Mouse (Mus musculus) gastrocnemius, postnatal 36 days (tissue): Measurements from ENCODE around the gene Ptprd. TPM values are rescaled to one million over a fixed set of nuclear protein-coding genes. Genes with fewer than 3 reads are reported as not detected.

Source experiments
- DNase-seq, 2 experiments: peaks; one replicate each; pipeline ENCODE4 v3.0.0; 2022
- intact Hi-C: fragments of 180-260 bp; cut with DNase I; formaldehyde crosslinking; loops from one replicate; pipeline ENCODE4 v1.15.1; 2025
- total RNA-seq, 2 experiments: library from RNA; stranded (reverse); gene quantifications; 2 replicates each; pipeline ENCODE4 v1.2.3; 2021

Ptprd gene
- total RNA-seq, 2 experiments from 2014 or later, result 5.2 to 6.7 TPM

- intact Hi-C loops, result no loop called here
- no peak for DNase-seq
These were observed 952.4 kb downstream of the Ptprd start for GRCm38 (mm10) chr4:77259250-77259971.

DNA sequence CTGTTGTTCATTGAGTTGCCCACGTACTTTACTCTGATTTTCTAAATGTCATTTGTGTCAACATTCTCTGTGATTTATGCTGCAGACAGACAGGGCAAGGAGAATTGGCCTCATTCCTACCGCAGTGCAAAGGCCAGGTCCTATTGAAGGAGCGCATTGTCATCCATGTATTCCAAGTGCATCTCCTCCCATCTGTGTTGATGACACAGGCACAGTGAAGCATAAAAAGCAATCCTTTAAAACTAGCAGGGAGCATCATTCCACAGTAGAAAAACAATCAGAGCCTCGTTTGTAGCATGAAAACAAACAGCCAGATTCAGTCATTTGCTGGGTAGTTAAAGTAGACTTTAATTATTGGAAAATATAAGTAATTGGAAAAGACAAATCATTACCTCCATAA is 960.6 kb downstream of the Ptprd start:
- intact Hi-C loops, result no loop called here
- no peak for DNase-seq

- DNase-seq, result no peak
- intact Hi-C loops, result no loop called here
These were observed 962.0 kb downstream of the Ptprd start for GRCm38 (mm10) chr4:77249801-77250200.

DNA sequence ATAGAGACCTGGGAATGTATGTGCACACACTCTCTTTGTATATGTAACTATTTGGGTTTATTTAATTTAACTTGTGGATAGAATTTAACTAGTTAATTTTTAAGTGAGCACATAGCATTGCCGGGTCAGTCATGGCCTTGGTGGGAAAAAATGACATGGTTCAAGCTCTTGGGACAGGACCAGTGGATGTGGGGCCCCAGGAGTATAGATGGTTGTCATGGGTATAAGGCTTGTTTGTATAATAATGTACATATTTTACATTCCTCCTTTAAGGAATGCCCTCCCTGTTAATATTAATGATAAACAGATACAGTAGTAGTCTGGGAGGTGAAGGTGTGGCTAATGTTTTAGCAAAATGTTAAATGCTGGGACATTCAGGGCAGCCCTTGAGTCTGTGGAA is 962.8 kb downstream of the Ptprd start:
- intact Hi-C loops, result no loop called here
- DNase-seq, result no peak

DNA sequence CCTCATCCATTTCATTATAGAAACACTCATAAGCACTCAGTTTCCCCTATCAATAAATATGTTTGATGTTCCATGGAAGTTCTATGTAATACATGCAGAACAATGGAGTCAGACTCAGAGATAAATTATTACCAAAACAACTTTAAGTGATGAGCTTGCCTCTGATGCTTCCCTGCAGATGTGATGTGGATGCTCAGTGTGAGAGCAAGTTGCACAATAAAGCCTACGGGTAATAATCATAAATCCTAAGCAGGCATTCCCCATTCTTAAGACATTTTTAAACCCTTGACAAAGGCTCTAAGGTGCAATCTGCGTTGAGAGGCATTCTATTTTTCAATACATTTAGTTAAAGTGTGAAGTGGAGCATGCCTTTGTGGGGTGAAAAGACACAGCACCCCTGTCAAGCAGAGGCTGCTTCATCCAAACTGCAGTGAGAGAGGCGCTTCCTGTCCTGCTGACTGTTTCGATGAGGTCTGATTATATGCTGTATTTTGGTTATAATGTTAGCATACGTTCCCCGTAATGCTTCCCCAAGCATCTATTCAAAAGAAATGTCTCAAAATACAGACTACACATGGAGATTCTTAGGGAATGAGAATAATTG is 969.8 kb downstream of the Ptprd start:
- intact Hi-C loops, result no loop called here
- DNase-seq, result no peak

- DNase-seq, result no peak
- intact Hi-C loops, result no loop called here
These were observed 973.6 kb downstream of the Ptprd start for GRCm38 (mm10) chr4:77238144-77238543.

DNA sequence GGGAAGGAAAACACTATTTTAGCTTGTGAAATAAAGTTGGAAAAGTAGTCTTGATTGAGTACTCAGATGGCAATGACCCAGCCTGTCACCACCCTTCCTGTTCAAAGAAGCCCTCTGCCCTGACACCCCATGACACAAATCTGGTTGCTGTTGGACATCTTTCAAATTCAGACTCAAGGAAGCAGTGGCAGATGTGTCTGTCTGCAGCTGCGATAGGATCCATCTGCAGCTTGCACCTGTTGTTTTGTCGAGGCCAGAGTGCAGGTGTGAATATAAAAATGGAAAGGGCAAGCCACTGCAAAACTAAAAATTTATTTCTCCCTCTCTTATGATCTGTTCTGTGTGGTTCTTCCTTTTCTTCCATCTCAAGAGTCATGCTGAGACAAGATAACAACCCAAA is 978.5 kb downstream of the Ptprd start:
- DNase-seq, result no peak
- intact Hi-C loops, result no loop called here

DNA sequence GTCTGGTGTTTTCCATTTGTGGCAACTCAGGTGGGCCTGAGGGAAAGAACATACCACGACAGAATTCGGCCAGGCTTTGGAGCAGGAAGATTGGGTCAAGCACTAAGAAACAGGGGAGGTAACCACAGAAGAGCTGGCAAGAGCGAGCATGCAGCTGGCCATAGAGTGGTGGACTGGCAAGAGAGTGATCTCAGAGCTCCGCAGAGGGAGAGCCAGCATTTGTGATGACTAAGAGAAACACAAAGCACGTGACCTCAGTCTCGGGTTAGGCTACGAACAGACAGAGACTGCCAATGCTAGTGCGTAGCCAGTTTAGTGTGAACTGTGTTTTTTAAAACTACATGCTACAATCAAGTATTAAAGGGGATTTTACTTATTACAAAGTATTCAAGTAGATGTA is 1042.9 kb downstream of the Ptprd start:
- intact Hi-C loops, result no loop called here
- DNase-seq, result peak; percentile 5 to 13

DNA sequence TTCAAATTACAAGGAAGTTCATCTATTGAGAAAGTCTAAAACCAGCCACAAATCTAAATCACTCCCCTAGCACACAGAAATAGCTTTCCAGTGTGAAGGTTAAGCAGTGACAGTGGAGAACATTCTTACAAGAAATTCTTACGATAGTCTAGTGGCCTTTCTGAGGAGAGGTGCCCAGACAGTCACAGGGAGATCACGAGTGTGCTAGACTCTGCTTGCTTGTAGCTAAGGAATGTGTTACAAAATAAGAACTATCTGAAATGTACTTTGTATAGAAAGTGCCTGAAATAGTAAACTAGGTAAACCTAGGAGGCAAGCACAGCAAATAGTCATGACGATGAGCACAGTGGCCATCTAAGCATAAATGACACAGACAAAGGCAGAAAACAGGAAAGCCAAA is 1054.2 kb downstream of the Ptprd start:
- DNase-seq, result no peak
- intact Hi-C loops, result no loop called here

DNA sequence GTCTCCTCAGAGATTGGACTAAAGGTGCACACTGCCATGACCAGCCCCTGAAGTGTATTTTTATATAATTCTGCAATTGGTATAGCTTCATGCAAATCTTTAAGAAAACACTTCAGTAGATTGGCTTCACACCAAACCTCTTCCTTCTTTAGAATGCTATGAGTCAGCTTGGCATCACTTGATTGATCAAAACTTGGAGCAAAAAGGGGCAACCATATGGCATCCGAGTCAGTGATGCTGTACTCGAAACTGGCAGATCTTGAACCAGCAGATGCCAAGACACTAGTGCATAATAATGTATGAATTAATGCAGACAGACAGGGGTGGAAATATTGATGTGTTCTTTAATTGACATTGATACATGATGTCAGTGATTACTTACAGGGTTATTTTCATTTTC is 1056.2 kb downstream of the Ptprd start:
- DNase-seq, result no peak
- intact Hi-C loops, result no loop called here

- intact Hi-C loops, result no loop called here
- DNase-seq, result no peak
These were observed 1056.7 kb downstream of the Ptprd start for GRCm38 (mm10) chr4:77155037-77155436.

DNA sequence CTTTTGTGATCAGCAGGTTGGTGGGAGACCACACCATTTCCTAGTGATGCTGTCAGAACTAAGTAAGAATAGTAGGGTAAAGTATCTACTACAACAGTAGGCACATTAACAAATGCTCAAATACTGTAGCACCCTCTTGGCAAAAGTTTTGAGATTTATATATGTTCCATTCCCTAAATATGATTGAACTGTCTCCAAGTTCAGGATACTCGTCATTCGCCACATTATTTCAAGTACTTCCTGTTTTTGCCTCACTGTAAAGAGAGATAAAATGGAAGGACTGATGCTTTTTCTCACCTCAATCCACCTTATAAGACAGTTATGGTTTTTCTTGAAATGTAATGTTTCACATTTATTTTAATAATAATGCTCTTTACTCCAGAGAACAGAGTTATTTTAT is 1086.9 kb downstream of the Ptprd start:
- intact Hi-C loops, result no loop called here
- DNase-seq, result no peak

- DNase-seq, result no peak
- intact Hi-C loops, result no loop called here
These were observed 1100.9 kb downstream of the Ptprd start for GRCm38 (mm10) chr4:77110894-77111293.

GRCm38 (mm10) chr4:77107291-77107690 is 1104.5 kb downstream of the Ptprd start:
- intact Hi-C loops, result no loop called here
- DNase-seq, result no peak

DNA sequence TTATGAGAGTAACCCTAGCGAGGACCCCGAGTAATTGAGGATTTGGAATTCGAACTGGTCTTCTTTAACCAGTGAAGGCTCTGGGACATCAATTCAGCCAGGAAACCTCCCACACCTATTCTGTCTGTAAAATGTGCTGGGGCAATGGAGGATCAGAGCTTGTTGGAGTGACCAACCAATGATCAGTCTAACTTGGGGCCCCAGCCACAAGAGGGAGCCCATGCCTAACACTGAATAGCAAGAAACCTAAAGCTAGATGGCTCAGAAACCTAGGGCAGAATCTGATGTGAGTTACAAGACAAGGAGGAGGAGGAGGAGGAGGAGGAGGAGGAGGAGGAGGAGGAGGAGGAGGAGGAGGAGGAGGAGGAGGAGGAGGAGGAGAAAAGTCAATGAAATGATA is 1128.6 kb downstream of the Ptprd start:
- DNase-seq, result no peak
- intact Hi-C loops, result loop anchor here (2.0 kb wide), 1 partner anchor 474 kb away; no protein-coding TSS in a partner anchor

GRCm38 (mm10) chr4:77077607-77078006 is 1134.2 kb downstream of the Ptprd start:
- no peak for DNase-seq
- intact Hi-C loops, result no loop called here

DNA sequence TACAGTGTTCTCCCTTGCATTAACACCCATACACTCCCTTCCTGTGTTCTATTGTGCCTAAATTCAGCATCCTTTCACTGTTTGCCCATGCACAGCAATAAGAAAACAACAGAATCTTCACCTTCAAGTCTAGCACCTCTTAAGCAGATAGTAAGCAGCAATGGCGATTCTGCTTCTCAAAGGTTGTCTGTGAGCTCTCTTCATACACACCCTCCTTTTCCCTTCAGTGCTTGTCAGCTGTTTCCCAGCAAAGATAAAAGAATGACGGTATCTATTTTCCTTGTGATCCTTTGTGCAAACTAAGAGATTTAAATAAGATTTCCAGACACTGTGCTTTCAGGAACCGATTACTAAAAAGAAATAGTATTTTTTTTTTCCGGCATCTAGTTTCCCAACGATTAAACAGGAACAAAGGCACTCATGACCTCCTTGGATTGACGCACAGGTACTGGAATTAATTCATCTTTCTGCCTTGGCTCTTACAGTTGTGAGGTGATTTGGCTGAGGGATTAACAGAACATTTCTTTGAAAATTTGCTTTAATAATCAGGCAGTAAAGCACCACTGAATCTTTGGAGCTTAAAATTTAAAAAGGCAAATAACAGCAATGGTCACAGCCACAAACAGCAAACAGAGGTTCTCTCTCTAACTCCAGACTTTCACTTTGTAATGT is 1161.1 kb downstream of the Ptprd start:
- intact Hi-C loops, result no loop called here

DNA sequence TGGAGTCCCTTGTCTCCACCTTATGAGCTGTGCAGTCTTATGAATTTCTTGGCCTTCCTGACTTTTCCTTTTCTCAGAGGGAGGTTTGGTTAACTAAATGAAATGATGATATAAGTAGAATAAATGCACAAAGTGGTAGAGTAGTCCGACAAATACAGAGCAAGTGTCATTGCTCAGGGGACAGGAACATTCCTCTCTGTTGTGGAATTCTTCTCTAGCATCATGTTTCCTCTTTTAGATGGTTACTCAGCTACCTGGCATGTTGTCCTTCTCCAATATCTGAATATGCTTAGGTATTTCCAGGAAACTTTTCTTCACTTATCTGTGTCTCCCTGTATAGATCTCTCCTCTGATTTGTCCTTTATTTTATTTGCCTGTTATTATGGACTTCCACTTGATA is 1207.3 kb downstream of the Ptprd start:
- intact Hi-C loops, result no loop called here
- no peak for DNase-seq

More for the DNA sequence above, 1161.1 kb downstream of the Ptprd start:
- DNase-seq, result no peak

DNA sequence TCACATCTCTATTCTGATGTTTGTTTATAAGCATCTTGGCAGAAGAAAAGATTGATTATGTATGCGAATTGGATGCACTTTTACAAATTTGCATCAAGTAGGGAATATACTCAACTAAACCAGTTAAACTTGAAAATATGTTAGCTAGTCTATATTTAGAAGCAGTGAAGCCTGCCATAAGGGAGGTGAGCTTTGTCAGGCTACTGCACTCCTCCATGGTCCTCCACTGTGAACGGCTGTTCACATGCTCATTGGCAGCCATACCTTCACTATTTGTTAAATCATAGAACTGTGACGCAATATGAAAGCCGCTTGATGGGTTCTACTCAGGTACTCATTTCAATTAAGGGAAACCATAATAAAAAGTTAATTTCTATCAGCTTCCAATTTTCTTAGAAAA is 1215.6 kb downstream of the Ptprd start:
- intact Hi-C loops, result no loop called here

GRCm38 (mm10) chr4:76989961-76990360 is 1221.8 kb downstream of the Ptprd start:
- DNase-seq, result no peak
- intact Hi-C loops, result no loop called here

More for the DNA sequence above, 1215.6 kb downstream of the Ptprd start:
- no peak for DNase-seq

- no peak for DNase-seq
- intact Hi-C loops, result no loop called here
These were observed 1234.5 kb downstream of the Ptprd start for GRCm38 (mm10) chr4:76977056-76977809.
